Comparison of ENCODE assay signal across 13 mouse cellular contexts in the genomic region with DNA sequence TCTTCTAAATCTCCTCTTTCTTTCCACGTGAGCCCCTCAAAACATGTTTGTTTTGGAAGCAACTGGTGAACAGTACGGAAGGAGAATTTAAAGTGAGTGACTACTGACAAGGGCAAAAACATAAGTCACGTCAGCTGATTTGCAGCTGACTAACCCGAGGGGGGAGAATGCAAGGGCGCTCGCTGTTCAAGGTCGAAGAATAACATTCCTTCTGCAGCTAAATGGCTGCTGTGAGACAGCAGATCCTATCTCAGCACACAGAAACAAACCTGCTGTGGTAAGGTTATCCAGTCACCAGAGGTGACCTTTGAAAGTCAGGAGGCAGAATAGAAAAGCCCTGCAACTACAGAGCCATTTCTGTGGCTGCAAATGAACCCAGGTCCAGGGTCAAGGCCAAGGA. TPM values are rescaled to one million over a fixed set of nuclear protein-coding genes. Genes with fewer than 3 reads are reported as not detected.
DNase-seq lines count a peak whose midpoint lies in the region; ATAC-seq and TF ChIP-seq lines count a peak whose summit lies in the region.
"Had no signal": no experiment of that assay in that cellular context is flagged by ENCODE, and none has a peak within 500 bp of the region (broad histone marks: within the 10 kb centered on the region; RNA-seq: fewer than 3 reads in every experiment).

No protein-coding gene starts in this region.

- WGBS in heart, embryonic 13.5 days, result 17% methylated on average over 7 of the region's 7 CpGs

- no peak overlapping the region for H3K4me2 ChIP-seq in heart, embryonic 13.5 days
- H3K4me2 ChIP-seq: liver, embryonic 15.5 days; neural tube, embryonic 13.5 days had no signal

- no peak overlapping the region for H3K27ac ChIP-seq in ES-E14 (ENCODE audit: insufficient read depth, low read depth, low read length, poor library complexity, severe bottlenecking)
- peak overlapping the region; percentile 69 for H3K27ac ChIP-seq in heart, embryonic 13.5 days (replicated peaks)
- H3K27ac ChIP-seq: liver, embryonic 15.5 days; neural tube, embryonic 13.5 days had no signal

- no peak overlapping the region for H3K9ac ChIP-seq in ES-E14 (ENCODE audit: insufficient read depth, low read depth, low read length, poor library complexity, severe bottlenecking)
- H3K9ac ChIP-seq in heart, embryonic 13.5 days, result no peak overlapping the region
- H3K9ac ChIP-seq: liver, embryonic 15.5 days; neural tube, embryonic 13.5 days had no signal

- no peaks in the 10 kb centered on the region for H3K4me1 ChIP-seq in ES-E14 (ENCODE audit: control insufficient read depth in 2 of 2, insufficient read depth in 2 of 2, low read length in 2 of 2, poor library complexity in 1 of 2)
- peaks cover 27% of the 10 kb centered on the region for H3K4me1 ChIP-seq in heart, embryonic 13.5 days
- H3K4me1 ChIP-seq: liver, embryonic 15.5 days; neural tube, embryonic 13.5 days had no signal

- in situ Hi-C loops in ES-E14 (cut with MboI; ENCODE audit: low sequenced_read_pairs in 2 of 2, unreplicated experiment in 2 of 2), result no loop called here

- no peak for ATAC-seq in heart, embryonic 13.5 days (ENCODE audit: extremely low read depth, insufficient number of reproducible peaks, low FRiP score, low TSS enrichment)

- DNase-seq in ES-E14 (ENCODE audit: low read depth, low spot score) (peak; percentile 12), adipocyte (ENCODE audit: low spot score) (no peak)
- DNase-seq in adrenal gland, adult 8-10 months, result peak; percentile 73
- DNase-seq in kidney, adult 9 months, result peak; percentile 81
- DNase-seq in testis, postnatal 14 days (ENCODE audit: low spot score), result no peak
- no peak for DNase-seq in layer of hippocampus, postnatal 14 days (ENCODE audit: low spot score in 2 of 2)
- DNase-seq in thymus, postnatal 36 days, result no peak
- DNase-seq: lung, postnatal 4 days; right cerebral cortex, postnatal 14 days; thymus, postnatal 14 days had no signal

- no peaks in the 10 kb centered on the region for H3K27me3 ChIP-seq in heart, embryonic 13.5 days (replicated peaks)
- H3K27me3 ChIP-seq: liver, embryonic 15.5 days; neural tube, embryonic 13.5 days had no signal

- no peaks in the 10 kb centered on the region for H3K36me3 ChIP-seq in ES-E14 (ENCODE audit: control insufficient read depth, insufficient read depth, low read length, poor library complexity, severe bottlenecking)
- no peaks in the 10 kb centered on the region for H3K36me3 ChIP-seq in heart, embryonic 13.5 days
- H3K36me3 ChIP-seq: liver, embryonic 15.5 days; neural tube, embryonic 13.5 days had no signal

- no peaks in the 10 kb centered on the region for H3K9me3 ChIP-seq in ES-E14 (ENCODE audit: control insufficient read depth, insufficient read depth, low read depth, low read length)
- no peaks in the 10 kb centered on the region for H3K9me3 ChIP-seq in heart, embryonic 13.5 days
- H3K9me3 ChIP-seq: liver, embryonic 15.5 days; neural tube, embryonic 13.5 days had no signal

- H3K4me3 ChIP-seq in ES-E14 (ENCODE audit: insufficient read depth in 1 of 2, low read depth in 1 of 2, low read length in 2 of 2, poor library complexity in 1 of 2, severe bottlenecking in 1 of 2), result no peak overlapping the region
- no peak overlapping the region for H3K4me3 ChIP-seq in heart, embryonic 13.5 days
- H3K4me3 ChIP-seq: liver, embryonic 15.5 days; neural tube, embryonic 13.5 days had no signal

TF ChIP-seq in ES-E14, 5 proteins besides CTCF, POLR2A, EP300 and RAD21:
- TF ChIP-seq CHD2 (IDR thresholded peaks at IDR 0.05; ENCODE audit: low read depth, low read length) (no peak), ZC3H11A (IDR thresholded peaks at IDR 0.05; ENCODE audit: borderline replicate concordance, low read depth, low read length) (no peak), HCFC1 (IDR thresholded peaks at IDR 0.05; ENCODE audit: borderline replicate concordance, insufficient read depth, low read length) (no peak), ZNF384 (IDR thresholded peaks at IDR 0.05; ENCODE audit: low read depth, low read length) (no peak), MAFK (IDR thresholded peaks at IDR 0.05; ENCODE audit: insufficient read depth, low read depth, low read length) (no peak)

RNA-seq across cellular contexts. Expression of gene Slc16a7, which starts 47.1 kb away (rescaled TPM):
- total RNA-seq in ES-E14 (2012; rRNA removed), result 0.58 and 1.1 TPM in 2 replicates
- total RNA-seq in adrenal gland, adult 8-10 months (2022), result 10 to 100 TPM in 2 of 4 experiments, 1 to 10 TPM in 2; 7.6 to 16.0 (median 10.2) TPM
- 4.3 and 4.4 TPM in 2 replicates for polyA plus RNA-seq in heart, embryonic 13.5 days (2015; fragmentation: Nextera tagmentation; extraction: Ambion mirVana)
- 10 to 100 TPM; 57.3 to 64.4 TPM for total RNA-seq in layer of hippocampus, postnatal 14 days (2021)

Comparison
In these comparisons a context has a peak if more than half of its experiments do, and no peak if none do; other contexts are left out.
1. DNase-seq: peak in ES-E14 (single experiment), adrenal gland, adult 8-10 months (single experiment) and kidney, adult 9 months (single experiment); none in adipocyte (single experiment), testis, postnatal 14 days (single experiment), layer of hippocampus, postnatal 14 days (0 of 2) and thymus, postnatal 36 days (0 of 2).